Mouse (Mus musculus): Measurements from ENCODE around the gene Alox12.

The Alox12 gene

GRCm38 (mm10) chr11:70219873-70220272, 35.3 kb downstream of the Alox12 start:
- DNase-seq = no peak

- DNase-seq = peak in 1 of 2 experiments; percentile 13
Measured at GRCm38 (mm10) chr11:70218741-70219470, 36.2 kb downstream of the Alox12 start.

GRCm38 (mm10) chr11:70218039-70218438, 37.1 kb downstream of the Alox12 start:
- DNase-seq = no peak

- DNase-seq = no peak
Measured at GRCm38 (mm10) chr11:70216103-70216502, 39.0 kb downstream of the Alox12 start.

- peak in 1 of 2 experiments; percentile 9 for DNase-seq
Measured at GRCm38 (mm10) chr11:70215301-70215700, 39.9 kb downstream of the Alox12 start.

GRCm38 (mm10) chr11:70214856-70215209, 40.3 kb downstream of the Alox12 start:
- DNase-seq = no peak

GRCm38 (mm10) chr11:70214191-70214855, 40.8 kb downstream of the Alox12 start:
- DNase-seq = peak in 1 of 2 experiments; percentile 19

- DNase-seq = no peak
Measured at GRCm38 (mm10) chr11:70213736-70214135, 41.4 kb downstream of the Alox12 start.

GRCm38 (mm10) chr11:70212896-70213295, 42.3 kb downstream of the Alox12 start:
- peak; percentile 29 to 44 for DNase-seq

- no peak for DNase-seq
Measured at GRCm38 (mm10) chr11:70212423-70212822, 42.7 kb downstream of the Alox12 start, which contains the start of gene Slc16a11. Gene Slc16a11 (plus strand): TSS chr11:70212752.

- DNase-seq = no peak
Measured at GRCm38 (mm10) chr11:70211972-70212371, 43.2 kb downstream of the Alox12 start.

GRCm38 (mm10) chr11:70210681-70211080, 44.5 kb downstream of the Alox12 start:
- no peak for DNase-seq

- DNase-seq = no peak
Measured at GRCm38 (mm10) chr11:70208778-70209388, 46.3 kb downstream of the Alox12 start.

- DNase-seq = no peak
Measured at GRCm38 (mm10) chr11:70207283-70207682, 47.9 kb downstream of the Alox12 start.

- no peak for DNase-seq
Measured at GRCm38 (mm10) chr11:70206801-70207200, 48.4 kb downstream of the Alox12 start.

GRCm38 (mm10) chr11:70201691-70202090, 53.5 kb downstream of the Alox12 start:
- DNase-seq = peak; percentile 69 to 79

GRCm38 (mm10) chr11:70200036-70200608, 55.0 kb downstream of the Alox12 start:
- DNase-seq = no peak

GRCm38 (mm10) chr11:70199107-70199506, 56.0 kb downstream of the Alox12 start:
- DNase-seq = no peak

- DNase-seq = no peak
Measured at GRCm38 (mm10) chr11:70198332-70198731, 56.8 kb downstream of the Alox12 start.

- no peak for DNase-seq
Measured at GRCm38 (mm10) chr11:70193354-70194285, 61.5 kb downstream of the Alox12 start.

- no peak for DNase-seq
Measured at GRCm38 (mm10) chr11:70192157-70192556, 63.0 kb downstream of the Alox12 start.

All from thymus, postnatal 36 days (tissue).